Mouse (Mus musculus): Measurements from ENCODE around the gene Traf1.

- no peak for TF ChIP-seq POLR2A (IDR thresholded peaks at IDR 0.05; ENCODE audit: extremely low read depth, insufficient read depth, low read length)
- no peak for TF ChIP-seq CTCF (IDR thresholded peaks at IDR 0.05; ENCODE audit: extremely low read depth, insufficient read depth, low read length)
Measured at GRCm38 (mm10) chr2:34966243-34966934, 4.8 kb upstream of the Traf1 start.

Data from cortical plate, adult 2 months (tissue).